Mouse (Mus musculus): ENCODE results near the gene 1110032F04Rik.

DNA sequence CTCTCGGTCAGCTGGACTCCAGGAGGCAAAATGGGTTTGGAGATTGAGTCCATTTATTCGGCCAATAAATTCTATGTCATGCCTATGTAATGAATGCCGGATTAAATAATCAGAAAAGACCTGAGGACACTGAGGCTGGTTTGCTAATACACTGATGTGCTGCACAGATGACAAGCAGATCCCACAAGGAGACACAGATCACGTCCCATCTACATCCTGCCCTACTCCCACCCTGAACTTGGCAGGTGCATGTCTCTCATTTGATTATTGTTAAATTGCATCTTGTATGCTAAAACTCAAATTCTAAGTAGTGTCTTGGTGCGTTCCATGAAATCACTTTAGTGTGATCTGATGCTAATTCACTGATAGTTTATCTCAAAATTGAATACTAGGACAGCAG is 17.5 kb downstream of the 1110032F04Rik start:
- no peak for TF ChIP-seq CTCF (IDR thresholded peaks at IDR 0.05; ENCODE audit: borderline replicate concordance, extremely low read depth, insufficient read depth, insufficient read length)
- no peak for TF ChIP-seq POLR2A (IDR thresholded peaks at IDR 0.05; ENCODE audit: borderline replicate concordance, extremely low read depth, insufficient read depth, insufficient read length, poor library complexity, severe bottlenecking)

Data from brain, embryonic 14.5 days (tissue).